Mouse (Mus musculus) lung, postnatal 10 days (tissue): ENCODE measurements around the gene Fth1.
"Not testable (repeated sequence)": the region's sequence is repeated elsewhere in the genome, so short reads cannot be mapped to it uniquely, and the experiment has no call there.

Experiments
- DNase-seq: peaks from one replicate; pipeline ENCODE4 v3.0.0; 2021

Fth1 gene

DNA sequence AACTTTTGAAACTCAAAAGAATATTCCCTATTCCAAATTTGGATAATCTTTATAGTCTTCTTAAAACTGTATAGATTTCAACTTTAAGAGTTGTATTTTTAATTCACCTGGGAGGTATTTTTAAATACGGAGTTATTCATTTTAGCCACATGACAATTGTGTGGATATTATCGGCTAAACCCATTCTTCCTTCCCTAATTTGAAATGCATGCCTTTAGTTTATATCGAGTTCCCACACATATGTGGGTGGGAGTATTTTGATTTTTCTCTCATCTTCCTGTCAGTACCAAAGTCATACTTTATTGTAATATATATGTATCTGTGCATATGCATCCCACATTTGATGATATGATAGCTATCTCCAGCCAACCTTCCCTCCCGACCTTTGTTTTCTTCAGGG is at the start of gene Fth1:
Gene Fth1, plus strand, starts transcription at position 341 of the 400 bp plus-strand sequence.
- DNase-seq = no peak

DNA sequence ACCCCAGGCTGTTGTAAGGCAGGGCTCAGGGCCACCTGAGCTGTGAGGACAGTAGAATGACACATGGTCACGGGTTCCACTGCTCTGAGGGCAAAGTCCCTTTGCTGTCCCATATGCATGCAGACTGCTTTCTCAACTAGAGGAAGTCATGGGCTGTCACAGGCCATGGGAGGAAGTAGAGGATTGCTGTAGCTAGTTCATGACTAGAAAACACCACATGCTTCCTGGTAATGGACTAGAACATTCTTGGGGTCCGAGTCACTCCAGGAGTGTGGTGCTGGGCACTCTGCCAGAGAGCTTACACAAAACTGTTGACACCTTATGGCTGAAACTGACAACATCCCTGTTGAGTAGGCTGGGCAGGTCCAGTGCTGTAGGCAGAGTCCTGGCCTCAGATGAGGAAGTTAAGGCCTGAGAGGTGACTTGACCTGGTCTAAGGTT is 49.2 kb upstream of the Fth1 start:
- DNase-seq = not testable (repeated sequence)

DNA sequence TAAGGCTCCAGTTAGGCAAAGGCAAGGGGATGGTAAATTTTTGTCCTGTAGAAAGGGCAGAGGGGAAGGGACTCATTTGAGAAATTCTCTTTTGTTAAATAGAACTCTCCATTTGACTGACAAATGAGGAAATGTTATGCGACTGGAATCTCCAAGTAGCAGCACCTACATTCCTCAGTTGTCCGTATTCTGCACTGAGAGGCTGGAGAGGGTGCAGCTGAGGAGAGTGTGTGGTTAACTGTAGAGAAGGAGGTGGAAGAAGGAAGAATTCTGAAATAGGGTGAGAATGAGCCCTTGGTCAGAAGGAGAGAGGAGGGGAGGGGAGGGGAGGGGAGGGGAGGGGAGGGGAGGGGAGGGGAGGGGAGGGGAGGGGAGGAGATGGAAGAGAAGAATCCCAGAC is 46.5 kb upstream of the Fth1 start:
- no peak for DNase-seq

DNA sequence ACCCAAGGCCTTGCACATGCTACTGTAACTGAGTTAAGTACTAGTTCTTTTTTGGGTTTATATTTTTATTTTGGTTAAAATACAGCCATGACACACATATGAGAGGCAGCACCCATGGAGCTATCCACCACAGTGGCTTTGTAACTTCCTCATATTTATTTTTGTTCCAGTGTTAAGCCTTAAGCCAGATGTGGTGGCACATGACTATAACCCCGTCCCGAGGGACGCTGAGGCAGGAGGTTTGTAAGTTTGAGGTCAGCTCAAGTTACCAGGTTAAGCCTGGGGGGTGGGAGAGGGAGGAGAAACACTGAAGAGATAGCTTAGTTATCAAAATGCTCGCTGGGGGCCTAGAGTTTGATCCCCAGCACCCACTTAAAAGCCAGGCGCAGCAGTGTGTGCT is 43.8 kb upstream of the Fth1 start:
- DNase-seq = no peak

DNA sequence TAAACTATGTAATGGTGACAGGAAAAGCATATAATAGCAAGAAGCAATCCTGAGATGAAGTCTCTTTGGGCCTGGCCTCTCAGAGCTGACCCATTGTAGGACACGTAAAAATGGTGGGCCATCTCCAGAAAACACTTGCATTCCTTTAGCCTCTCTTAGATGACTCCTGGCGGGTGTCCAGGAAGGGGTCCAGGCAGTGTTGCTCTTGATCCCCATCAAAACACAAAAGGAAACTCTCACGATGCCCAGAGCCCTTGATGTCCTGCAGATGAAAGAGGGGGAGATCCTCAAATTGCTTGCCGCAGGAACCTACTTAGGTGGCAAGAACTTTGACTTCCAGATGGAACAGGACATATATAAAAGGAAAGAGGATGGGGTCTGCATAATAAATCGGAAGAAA is 43.0 kb upstream of the Fth1 start:
- DNase-seq = no peak

DNA sequence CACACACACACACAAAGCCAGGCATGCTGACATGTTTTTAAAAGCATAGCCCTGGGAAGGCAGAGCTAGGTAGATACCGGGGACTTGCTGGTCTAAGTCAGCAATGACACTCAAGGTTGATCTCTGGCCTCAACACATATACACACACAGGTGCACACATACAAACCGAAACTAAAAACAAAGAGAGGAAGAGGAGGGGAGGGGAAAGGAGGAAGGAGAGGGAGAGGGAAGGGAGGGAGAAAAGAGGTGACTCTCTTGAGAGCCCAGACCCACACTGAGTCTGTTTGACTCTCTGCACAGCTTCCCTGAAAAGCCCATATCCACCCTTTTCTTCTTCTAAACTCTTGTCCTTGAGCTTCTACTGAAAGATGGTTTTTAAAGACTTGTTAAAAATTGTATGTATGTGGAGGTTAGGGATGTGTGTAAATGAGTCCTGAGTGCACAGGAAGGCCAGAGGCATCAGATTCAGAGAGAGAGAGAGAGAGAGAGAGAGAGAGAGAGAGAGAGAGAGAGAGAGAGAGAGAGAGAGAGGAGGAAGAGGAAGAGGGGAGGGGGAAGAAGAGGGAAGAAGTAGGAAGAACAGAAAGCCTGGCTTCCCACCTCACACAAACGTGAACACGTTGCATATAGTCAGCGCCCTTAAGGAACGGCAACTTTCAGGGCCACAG is 42.1 kb upstream of the Fth1 start:
- no peak for DNase-seq

DNA sequence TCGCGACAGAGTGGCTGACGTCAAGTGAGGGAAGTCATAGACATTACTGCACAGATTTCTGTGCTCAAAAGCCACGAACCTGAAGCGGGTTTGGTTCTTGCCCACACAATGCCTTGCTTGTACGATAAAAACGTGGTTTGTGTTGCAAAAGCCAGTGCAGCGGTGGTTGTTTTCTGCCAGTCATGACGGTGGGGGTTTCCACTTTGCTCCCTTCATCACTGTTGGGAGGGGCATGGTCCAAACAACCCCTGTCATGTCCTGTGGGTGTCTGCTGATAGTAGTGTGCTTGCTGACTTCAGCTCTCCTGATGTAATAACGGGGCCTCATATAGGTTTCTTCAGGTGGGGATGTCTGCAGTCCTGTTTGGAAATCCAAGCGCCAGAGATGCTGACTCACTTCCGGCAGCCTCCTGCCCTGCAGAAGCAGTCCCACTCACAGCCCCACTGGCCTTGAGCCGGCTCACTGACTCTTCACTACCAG is 41.5 kb upstream of the Fth1 start:
- no peak for DNase-seq

DNA sequence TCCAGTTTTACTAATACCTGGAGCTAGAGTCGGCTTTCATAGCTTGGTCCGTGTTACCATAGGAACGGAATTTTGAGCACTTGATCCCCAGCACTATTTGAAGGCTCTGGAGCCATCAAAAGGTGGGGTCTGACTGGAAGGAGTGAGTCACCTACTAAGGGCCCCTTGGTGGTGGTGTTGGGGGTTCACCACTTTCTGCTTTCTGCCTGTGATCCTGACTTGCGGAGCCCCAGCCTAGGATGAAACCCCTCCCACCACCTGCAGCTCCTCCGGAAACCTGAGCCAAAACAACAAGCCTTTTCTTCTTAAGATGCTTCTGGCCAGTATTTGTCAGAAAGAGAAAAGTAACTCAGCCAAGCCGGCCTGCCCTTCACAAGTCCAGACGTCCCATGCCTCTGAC is 40.6 kb upstream of the Fth1 start:
- DNase-seq = no peak

DNA sequence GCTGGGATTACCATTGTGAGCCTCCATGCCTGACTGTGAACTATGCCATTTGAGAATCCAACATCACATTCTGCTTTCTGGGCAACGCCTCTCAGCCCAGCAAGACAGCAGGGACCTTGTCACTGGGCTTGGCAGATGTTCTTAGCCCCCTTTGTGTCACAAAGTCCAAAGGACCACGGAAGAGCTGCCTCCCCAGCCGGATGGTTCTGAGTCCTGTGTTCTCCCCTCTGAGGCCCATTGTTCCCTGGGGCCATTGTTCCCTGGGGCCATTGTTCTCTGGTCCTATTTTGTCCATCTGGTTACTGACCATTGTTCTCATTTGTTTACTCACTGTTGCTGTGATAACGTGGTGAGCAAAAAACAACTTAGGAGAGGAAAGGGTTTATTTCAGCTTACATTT is 39.5 kb upstream of the Fth1 start:
- DNase-seq = no peak

DNA sequence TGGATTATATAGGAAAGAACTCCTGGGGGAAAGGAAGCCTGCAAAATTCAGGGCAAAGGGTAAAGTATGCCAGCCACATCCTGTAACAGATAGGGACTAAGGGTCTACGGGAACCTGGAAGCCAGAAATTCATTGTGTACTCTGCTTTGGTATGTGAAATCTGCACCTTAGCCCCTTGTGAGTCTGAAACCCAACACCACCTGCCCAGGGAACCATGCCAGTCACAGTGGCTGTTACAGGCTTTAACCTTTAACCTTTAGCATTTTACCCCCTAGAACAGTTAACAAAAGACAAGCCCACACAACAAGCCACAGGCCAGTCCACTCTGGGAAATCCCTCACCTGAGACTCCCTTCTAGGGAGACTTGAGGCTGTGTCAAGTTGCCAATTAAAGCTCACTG is 38.6 kb upstream of the Fth1 start:
- DNase-seq = no peak

DNA sequence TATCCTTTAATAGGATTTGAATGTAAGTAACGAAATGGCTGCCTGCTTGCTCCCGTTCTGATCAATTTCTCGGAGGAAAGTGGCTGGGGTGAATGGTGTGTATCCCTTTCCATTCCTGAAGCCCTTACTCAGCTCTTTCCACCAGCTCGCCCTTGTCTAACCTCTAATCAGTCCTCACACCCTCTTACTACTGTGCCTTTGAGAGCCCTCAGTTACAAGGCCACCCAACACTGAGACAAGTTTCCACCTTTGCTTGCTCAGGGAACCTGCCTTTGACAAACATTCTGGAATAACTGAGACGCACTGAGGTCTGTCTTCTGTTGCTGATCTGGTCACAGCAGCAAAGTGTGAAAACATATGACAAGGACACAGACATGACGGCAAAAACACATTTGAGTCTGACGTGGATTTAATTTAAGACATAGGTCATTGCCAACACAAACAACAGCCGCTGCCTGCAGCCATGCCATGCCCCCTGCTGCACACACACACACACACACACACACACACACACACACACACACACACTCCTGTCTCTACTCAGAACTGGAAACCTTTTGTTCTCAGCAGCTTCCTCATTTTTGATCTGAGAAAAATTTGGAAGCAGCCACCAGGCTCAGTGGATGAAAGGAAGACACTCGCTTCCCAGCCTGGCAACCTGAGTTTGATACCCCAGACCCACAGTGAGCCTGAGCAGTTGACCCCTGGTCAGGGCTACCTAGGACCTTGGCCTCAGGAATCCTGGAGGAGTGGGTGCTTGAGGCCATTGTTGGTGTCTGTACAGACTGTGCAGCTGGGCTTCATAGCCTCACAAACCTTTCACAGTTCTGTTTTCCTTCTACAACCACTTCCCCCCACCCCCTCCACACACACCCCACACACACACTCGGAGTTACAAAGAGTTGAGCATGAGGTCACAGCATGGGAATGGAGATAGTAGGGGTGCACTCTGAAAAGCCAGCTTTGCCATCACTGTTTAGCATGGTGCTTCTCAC is 37.6 kb upstream of the Fth1 start:
- DNase-seq = peak; percentile 38

DNA sequence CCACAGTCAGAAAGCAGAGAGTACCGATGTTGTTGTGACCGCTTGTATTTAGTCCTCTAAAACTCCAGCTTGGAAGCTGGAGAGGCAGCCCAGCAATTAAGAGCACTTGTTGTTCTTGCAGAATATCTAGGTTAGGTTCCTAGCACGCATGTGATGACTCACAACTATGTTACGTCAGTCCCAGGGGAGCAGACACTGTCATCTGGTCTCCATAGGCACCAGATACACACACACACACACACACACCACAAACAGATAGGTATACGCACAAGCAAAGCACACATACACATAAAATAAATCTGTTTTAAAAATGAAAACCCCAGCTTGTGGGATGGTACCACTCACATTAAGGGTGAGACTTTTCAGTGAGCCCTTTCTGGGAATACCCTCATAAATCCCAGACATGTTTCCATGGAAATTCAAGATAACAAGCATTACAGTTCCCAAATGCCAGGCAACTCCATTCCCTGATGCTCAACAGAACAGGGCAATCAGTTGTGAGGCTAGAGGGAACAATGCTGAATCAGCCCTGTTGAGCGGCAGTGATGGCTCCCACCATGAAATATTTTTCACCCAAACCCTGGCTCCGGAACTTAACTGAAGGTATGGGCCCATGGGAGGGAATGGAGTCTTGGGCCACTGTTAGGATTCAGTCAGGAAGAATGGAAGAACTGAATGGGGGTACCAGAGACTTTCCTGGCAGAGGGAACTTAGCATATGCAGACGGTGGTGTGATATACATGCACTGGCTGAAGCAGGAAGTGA is 34.4 kb upstream of the Fth1 start:
- DNase-seq = no peak

DNA sequence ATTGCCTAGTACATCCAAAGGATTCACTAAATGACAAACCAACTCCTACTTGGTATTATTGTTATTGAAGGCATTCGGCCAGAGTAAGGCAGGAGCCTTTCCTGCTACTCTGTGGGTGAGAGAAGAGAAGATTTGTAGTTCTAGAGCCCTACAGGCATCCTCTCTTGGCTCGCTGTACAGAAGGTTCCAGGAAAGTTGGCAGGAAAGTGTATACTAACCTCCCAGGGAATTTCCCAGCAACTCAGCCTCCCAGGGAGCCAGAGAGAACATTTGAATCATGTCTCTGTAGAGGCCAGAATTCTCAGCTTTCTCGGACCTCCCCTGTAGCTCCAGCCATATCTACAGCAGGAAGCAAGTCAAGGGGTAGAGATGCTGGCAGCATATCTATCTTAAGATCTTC is 33.4 kb upstream of the Fth1 start:
- DNase-seq = peak; percentile 60

DNA sequence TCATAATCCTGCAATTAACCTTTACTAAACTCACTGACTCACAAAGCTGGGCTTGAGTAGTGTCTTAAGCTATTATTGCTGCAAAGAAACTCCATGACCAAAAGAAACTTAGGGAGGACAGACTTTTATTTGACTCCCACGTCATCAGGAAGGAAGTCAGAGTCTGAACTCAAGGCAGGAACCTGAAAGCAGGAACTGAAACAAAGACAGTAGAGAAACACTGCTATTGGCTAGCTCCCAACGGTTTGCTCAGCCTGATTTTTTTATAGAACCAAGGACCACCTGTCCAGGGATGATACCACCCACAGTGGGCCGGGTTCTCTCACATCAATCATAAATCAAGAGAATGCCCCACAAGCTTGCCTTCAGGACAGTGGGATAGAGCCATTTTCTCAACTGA is 28.0 kb upstream of the Fth1 start:
- DNase-seq = peak; percentile 31

DNA sequence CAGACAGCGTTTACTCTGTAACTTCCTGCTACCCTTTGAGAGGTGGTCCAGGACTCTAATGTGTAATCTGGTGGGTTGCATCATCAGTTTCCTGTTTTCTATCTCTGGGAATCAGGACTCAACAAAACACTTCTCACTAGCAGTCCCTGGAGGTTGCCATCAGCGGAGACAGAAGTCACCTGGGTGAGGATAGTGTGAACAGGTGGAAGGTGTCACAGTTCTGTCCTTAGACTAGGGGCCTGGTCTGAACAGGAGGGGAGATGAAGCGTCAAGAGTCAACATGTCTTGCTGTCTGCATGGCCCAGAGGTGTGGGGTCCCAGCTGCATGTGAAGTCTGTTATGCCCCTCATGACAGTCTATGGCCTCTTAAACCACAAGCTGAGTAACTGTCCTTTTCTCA is 27.5 kb upstream of the Fth1 start:
- DNase-seq = no peak

DNA sequence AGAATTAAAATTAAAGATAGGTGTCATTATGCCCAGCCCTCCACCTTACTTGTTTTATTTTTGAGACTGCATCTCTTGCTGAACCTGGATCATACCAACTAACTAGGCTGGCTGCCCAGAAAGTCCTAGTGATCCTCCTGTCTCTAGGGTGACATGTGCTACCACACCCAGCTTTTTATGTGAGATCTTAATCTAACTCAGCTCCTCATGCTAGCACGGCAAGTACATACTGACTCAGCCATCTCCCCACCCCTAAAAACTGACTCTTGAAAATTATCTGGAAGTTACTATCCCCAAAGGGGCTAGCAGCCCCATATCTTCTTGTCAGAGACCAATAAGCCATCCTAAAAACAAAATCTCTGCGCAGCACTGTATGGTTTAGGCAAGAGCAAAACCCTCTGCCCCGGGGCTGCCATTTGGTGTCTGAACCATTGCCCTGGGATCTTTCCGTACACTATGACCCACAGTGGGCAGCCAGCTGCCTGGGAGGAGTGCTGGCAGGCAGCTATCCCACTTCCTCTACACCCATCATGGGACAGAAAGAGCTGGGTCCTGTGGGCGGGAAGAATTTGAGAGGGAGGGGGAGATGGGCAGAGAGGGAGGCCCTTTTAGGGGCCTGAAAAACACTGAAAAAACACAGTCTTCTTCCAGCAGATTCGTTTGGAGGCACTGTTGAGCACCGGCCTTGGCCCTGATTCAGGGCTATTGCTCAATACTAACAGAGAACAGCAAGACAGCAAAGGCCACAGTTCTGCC is 26.2 kb upstream of the Fth1 start:
- peak; percentile 93 for DNase-seq

DNA sequence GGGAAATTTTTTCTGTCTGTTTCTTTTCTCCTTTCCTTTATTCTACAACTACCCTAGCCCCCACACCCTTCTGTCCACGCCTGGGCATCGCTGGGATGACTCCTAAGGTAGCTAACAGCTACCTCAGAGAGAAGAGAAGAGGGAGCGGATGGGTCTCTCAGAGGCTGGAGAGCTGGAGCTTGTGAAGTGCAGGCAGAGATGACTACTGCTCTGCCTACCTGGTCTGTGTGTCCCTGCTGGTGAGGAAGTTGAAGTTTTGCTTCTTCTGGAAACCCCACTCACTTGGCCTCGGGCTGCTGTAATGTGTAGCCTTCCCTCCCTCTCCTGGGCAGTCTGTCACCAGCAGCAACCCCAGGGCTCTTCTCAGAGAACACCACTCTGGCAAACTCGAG is 25.6 kb upstream of the Fth1 start:
- DNase-seq = peak; percentile 52

DNA sequence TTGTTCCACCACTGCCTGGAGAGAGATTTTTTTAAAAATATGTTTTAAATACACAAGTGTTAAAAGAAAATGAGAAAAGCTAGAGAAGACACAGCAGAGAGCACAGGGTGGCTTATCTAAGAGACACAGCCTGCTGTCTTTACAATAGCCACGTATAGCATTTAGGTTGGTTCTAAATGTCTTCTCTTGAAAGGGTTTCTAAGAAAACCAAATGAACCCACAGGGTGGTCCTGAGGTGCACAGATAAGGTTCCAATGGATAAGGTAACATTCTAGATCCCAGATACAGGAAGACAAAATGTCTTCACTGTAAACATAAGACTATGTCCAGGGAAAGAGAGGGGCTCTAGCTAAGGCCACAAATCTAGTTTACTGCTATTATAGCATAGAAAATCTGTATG is 25.0 kb upstream of the Fth1 start:
- DNase-seq = no peak

DNA sequence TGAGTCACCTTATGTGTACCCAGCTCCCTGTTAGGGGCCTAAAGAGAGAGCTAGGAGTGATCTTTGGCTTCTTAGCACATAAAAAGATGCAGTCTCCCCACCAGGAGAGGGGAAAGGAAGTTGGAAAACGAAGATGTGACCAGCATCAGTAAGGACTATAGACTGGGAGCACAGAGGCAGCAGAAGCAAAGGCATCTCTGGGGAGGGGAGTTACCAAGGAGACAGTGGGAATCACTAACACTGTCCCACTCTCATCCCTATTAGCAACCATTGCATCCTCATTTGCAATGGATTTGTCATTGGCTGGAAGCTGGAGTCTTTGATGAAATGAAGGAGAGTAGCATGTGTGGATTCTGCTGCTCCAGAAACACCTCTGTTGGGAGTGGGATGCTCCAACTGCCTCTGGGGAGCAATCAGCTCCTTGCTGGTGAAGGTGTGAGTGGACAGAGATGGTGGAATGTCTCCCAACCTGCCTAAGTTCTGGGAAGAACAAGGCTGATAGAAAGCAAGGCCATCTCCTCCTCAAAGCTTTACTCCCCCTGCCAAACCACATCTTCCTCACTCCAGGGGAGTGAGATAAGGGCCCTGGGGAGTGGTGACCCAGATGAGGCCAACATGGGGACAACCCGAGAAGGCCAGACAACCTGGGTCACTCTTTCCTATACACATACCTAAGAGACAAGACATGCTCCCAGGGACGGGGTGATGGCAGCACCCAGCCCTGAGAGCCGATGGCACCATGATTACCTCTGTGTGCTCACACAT is 23.6 kb upstream of the Fth1 start:
- DNase-seq = no peak

DNA sequence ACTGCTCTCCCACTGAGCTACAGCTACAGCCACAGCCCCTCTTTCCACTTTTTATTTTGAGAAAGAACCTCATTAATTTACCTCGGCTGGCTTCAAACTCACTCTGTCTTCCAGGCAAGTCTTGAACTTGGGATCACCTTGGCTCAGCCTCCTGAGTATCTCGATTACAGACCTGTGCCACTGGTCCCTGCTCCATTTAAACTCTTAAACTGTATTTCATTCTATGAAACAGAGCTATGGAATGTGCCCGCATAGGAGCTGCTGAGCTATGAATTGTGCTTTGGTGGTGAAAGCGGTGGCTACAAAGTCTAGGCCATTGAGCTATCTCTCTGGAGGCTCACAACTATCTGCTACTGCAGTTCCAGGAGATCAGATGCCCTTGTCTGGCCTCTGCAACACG is 22.4 kb upstream of the Fth1 start:
- DNase-seq = no peak

DNA sequence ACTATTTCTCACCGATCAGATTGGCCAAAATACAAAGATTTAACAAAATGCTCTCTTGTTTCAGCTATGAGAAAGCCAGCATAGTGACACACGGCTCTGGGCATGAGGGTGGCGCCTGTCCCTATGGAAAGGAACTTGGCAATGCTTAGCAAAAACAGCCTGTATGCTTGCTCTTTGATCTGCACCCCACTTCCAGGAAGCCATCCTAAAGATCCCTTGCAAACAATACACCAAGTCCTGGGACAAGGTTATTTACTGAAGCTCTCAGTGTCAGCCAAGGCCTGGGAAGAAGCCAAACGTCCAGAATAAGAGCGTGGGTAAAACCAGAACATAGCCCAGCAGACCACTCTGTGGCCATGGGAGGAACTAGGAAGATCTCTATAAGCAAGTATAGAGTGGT is 19.6 kb upstream of the Fth1 start:
- no peak for DNase-seq
